Mouse (Mus musculus) heart, postnatal 0 days (tissue): ENCODE results near the gene Eif2ak4. TPM values are rescaled to one million over a fixed set of nuclear protein-coding genes. Genes with fewer than 3 reads are reported as not detected.

Source experiments
- ATAC-seq: fragments of 200-750 bp; cut with Nextera tagmentation; 2 replicates; pipeline ENCODE4 v1.8.0; 2017; ENCODE audit warnings: low read depth, moderate number of reproducible peaks, moderate library complexity; ENCODE audit not compliant: insufficient read depth
- DNase-seq: peaks from one replicate; pipeline ENCODE4 v3.0.0-alpha.2; 2016; ENCODE audit warnings: low spot score
- H3K27ac ChIP-seq: fragments of 300-500 bp; sonication (generic); 2 replicates; pipeline ENCODE4 v1.5.1; 2014; ENCODE audit warnings: low read depth, mild to moderate bottlenecking
- H3K27me3 ChIP-seq: fragments of 300-500 bp; sonication (generic); 2 replicates; pipeline ENCODE4 v1.6.1; 2014; ENCODE audit warnings: low read length, mixed read lengths; ENCODE audit not compliant: control insufficient read depth, insufficient read depth
- H3K36me3 ChIP-seq: fragments of 300-500 bp; sonication (generic); replicated peaks from 2 replicates; pipeline ENCODE4 v1.6.1; 2014; ENCODE audit warnings: low read length, mixed read lengths; ENCODE audit not compliant: control insufficient read depth, insufficient read depth
- H3K4me1 ChIP-seq: fragments of 300-500 bp; sonication (generic); 2 replicates; pipeline ENCODE4 v1.6.1; 2014; ENCODE audit warnings: antibody characterized with exemption; ENCODE audit not compliant: control insufficient read depth, insufficient read depth
- H3K4me2 ChIP-seq: fragments of 300-500 bp; sonication (generic); 2 replicates; pipeline ENCODE4 v1.6.1; 2014; ENCODE audit warnings: low read depth, mild to moderate bottlenecking, low read length, moderate library complexity
- H3K4me3 ChIP-seq: fragments of 300-500 bp; sonication (generic); 2 replicates; pipeline ENCODE4 v1.5.1; 2014; ENCODE audit warnings: low read depth, low read length
- H3K9ac ChIP-seq: fragments of 300-500 bp; sonication (generic); replicated peaks from 2 replicates; pipeline ENCODE4 v1.6.1; 2014; ENCODE audit warnings: low read depth, low read length, mixed read lengths
- H3K9me3 ChIP-seq: fragments of 300-500 bp; sonication (generic); replicated peaks from 2 replicates; pipeline ENCODE4 v1.6.1; 2016; ENCODE audit warnings: low read length; ENCODE audit not compliant: control insufficient read depth
- CTCF ChIP-seq: IDR thresholded peaks from 2 replicates; pipeline ENCODE4 v1.5.1; 2016; ENCODE audit warnings: antibody characterized with exemption, control low read depth, low read depth
- EP300 ChIP-seq: IDR thresholded peaks from 2 replicates; pipeline ENCODE4 v1.6.1; 2016; ENCODE audit warnings: antibody characterized with exemption, low read depth
- WGBS: fragments of 180-500 bp; shearing (Covaris S2); extraction: QIAGEN DNeasy Blood & Tissue Kit; methylation state at CpG from one replicate; pipeline ENCODE4 v1.1.7; 2014; 5-methylcytosine and 5-hydroxymethylcytosine counted together
- polyA plus RNA-seq: library from polyadenylated mRNA; unstranded; fragments of >200 nt; fragmentation: Nextera tagmentation; extraction: Ambion mirVana; gene quantifications from 2 replicates; pipeline ENCODE4 v1.2.1, GENCODE M21; 2015
- total RNA-seq: library from RNA; depleted of rRNA; stranded (reverse); fragments of >200 nt; gene quantifications from 2 replicates; pipeline ENCODE4 v1.2.3, GENCODE M21; 2014; ENCODE audit warnings: low replicate concordance

Gene Eif2ak4
- total and polyA plus RNA-seq, 2 experiments from 2014 or later = 3.0 to 12.1 TPM

GRCm38 (mm10) chr2:118353916-118354403, 34.5 kb upstream of the Eif2ak4 start:
- Histone ChIP-seq H3K9me3 (no peaks in the 10 kb centered on the region), H3K4me3 (no peak overlapping the region), H3K27me3 (no peaks in the 10 kb centered on the region), H3K9ac (no peak overlapping the region), H3K27ac (no peak overlapping the region), H3K36me3 (no peaks in the 10 kb centered on the region), H3K4me1 (no peaks in the 10 kb centered on the region), H3K4me2 (no peak overlapping the region)
- WGBS = 63% methylated on average over 4 of the region's 4 CpGs
- ATAC-seq (no peak), DNase-seq (no peak)
- TF ChIP-seq EP300 (no peak), CTCF (no peak)

GRCm38 (mm10) chr2:118355138-118355719, 33.2 kb upstream of the Eif2ak4 start:
- ATAC-seq (no peak), DNase-seq (no peak)
- Histone ChIP-seq H3K4me2 (no peak overlapping the region), H3K9me3 (no peaks in the 10 kb centered on the region), H3K36me3 (no peaks in the 10 kb centered on the region), H3K27me3 (no peaks in the 10 kb centered on the region), H3K4me1 (no peaks in the 10 kb centered on the region), H3K27ac (no peak overlapping the region), H3K9ac (no peak overlapping the region), H3K4me3 (no peak overlapping the region)
- WGBS = 75% methylated on average over 6 of the region's 6 CpGs
- TF ChIP-seq EP300 (no peak), CTCF (no peak)

GRCm38 (mm10) chr2:118371841-118372240, 16.6 kb upstream of the Eif2ak4 start:
- Histone ChIP-seq H3K27me3 (peaks cover 45% of the 10 kb centered on the region), H3K9ac (no peak overlapping the region), H3K9me3 (no peaks in the 10 kb centered on the region), H3K4me3 (no peak overlapping the region), H3K36me3 (no peaks in the 10 kb centered on the region), H3K4me1 (peaks cover 17% of the 10 kb centered on the region), H3K4me2 (no peak overlapping the region), H3K27ac (no peak overlapping the region)
- 50% methylated on average over 1 of the region's 1 CpGs for WGBS
- ATAC-seq (no peak), DNase-seq (no peak)
- TF ChIP-seq EP300 (no peak), CTCF (no peak)

- Histone ChIP-seq H3K4me2 (peak overlapping the region; percentile 92), H3K36me3 (no peaks in the 10 kb centered on the region), H3K9me3 (no peaks in the 10 kb centered on the region), H3K27ac (no peak overlapping the region), H3K27me3 (peaks cover 45% of the 10 kb centered on the region), H3K4me1 (peaks cover 17% of the 10 kb centered on the region), H3K9ac (peak overlapping the region; percentile 40; the same call in 1 of the 2 replicates), H3K4me3 (peak overlapping the region; percentile 51)
- TF ChIP-seq EP300 (no peak), CTCF (no peak)
- 11% methylated on average over 11 of the region's 11 CpGs for WGBS
- DNase-seq = no peak
- ATAC-seq = no peak
Observed at GRCm38 (mm10) chr2:118372561-118372900, 15.9 kb upstream of the Eif2ak4 start.

- H3K36me3 ChIP-seq = no peaks in the 10 kb centered on the region
- ATAC-seq = peak; percentile 33
- H3K27me3 ChIP-seq = peaks cover 45% of the 10 kb centered on the region
- peak within 1 kb of the TSS; percentile 40 for H3K9ac ChIP-seq
- no peak within 1 kb of the TSS; the same call in 1 of the 2 replicates for H3K27ac ChIP-seq
- peak within 1 kb of the TSS; percentile 51 for H3K4me3 ChIP-seq
- 1% methylated on average over 51 of the region's 59 CpGs for WGBS
- H3K4me2 ChIP-seq = peak within 1 kb of the TSS; percentile 92
- DNase-seq = no peak
- H3K4me1 ChIP-seq = peaks cover 17% of the 10 kb centered on the region
- H3K9me3 ChIP-seq = no peaks in the 10 kb centered on the region
- no peak for TF ChIP-seq EP300
- no peak for TF ChIP-seq CTCF
Observed at GRCm38 (mm10) chr2:118372901-118373571, 15.4 kb upstream of the Eif2ak4 start, which contains the start of gene Gpr176. Gene Gpr176, minus strand, starts transcription at chr2:118373419.
